Mouse (Mus musculus): Measurements from ENCODE around the gene Ddx28. TPM values are rescaled to one million over a fixed set of nuclear protein-coding genes. Genes with fewer than 3 reads are reported as not detected.
"Not testable (repeated sequence)": the region's sequence is repeated elsewhere in the genome, so short reads cannot be mapped to it uniquely, and the experiment has no call there.

Ddx28 gene
- polyA plus RNA-seq, 1 experiment from 2014 or later: 18.4 TPM

DNA sequence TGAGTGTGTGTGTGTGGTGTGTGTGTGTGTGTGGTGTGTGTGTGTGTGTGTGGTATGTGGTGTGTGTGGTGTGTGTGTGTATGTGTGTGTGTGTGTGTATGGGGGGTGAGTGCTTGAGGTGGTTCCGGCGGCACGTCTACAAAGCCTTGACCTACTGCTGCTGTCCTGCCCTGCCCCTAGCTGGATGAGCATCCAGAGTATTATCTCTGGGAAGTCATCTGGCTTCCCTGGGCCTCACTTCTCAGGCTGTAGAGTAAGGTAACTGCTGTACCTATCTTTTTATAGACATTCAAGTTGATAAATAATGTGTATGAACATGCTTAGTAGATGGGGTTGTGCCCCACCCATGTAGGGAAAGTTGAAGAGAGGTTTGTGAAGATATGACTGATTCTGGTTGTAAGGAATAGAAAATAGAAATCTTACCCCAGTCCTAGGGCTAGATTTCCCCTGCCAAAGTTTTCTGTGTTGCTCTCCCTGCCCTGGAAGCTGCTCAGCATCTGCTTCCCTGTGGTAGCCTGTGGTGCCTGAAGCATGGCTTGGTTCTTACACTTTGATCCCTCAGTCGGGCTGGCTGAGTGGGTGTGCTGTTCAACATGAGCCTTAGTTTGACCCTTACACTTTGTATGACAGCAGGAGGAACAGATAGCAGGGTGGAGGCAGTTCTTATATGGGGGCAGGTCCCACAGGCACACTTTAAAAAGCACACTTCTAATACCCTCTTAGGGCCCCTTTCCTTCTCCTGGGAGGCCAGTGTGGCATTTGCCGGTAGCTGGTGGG, 36.4 kb upstream of the Ddx28 start:
- Histone ChIP-seq H3K9ac (no peak overlapping the region), H3K27me3 (no peaks in the 10 kb centered on the region), H3K27ac (no peak overlapping the region), H3K4me2 (no peak overlapping the region), H3K4me1 (no peaks in the 10 kb centered on the region), H3K4me3 (no peak overlapping the region), H3K36me3 (peaks cover 49% of the 10 kb centered on the region), H3K9me3 (no peaks in the 10 kb centered on the region)
- WGBS: 83% methylated on average over 5 of the region's 5 CpGs
- no peak for ATAC-seq (ENCODE audit: insufficient number of reproducible peaks, low FRiP score, low TSS enrichment, low read depth)

DNA sequence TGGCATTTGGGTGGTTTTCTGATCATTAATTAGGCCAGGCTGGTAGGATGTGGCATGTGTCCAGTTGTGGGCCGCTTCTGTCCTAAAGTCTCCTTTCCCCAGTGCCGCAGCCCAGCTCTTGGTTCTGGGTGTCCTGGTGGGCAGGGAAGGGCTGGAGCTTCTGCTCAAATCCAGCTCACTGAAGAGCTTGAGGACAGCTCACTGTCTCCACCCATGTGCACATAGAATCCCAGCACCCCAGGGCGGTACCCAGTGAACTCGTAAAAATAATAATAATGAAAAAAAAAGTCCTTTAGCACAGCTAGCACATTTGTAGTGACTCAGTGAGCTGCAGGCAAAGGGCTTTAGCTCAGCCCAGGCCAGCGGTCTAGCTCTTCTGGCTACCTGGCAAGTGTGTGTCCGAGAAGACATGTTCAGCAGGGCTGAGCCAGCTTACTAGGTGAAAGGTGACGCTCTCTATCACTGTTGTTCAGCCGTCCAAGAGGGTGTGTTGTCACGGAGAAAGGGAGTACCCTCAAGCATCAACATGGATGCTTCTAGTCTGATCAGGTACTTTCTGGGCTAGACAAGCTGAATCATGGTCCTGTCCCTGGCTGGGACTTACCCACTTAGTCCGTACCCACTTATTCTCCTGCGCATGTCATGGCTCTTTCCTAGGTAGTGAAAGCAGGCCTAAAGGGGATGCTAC, 35.3 kb upstream of the Ddx28 start:
- WGBS: 77% methylated on average over 11 of the region's 11 CpGs
- Histone ChIP-seq H3K36me3 (peaks cover 40% of the 10 kb centered on the region), H3K9me3 (no peaks in the 10 kb centered on the region), H3K27me3 (no peaks in the 10 kb centered on the region), H3K4me1 (no peaks in the 10 kb centered on the region), H3K27ac (no peak overlapping the region), H3K4me2 (no peak overlapping the region), H3K4me3 (no peak overlapping the region), H3K9ac (no peak overlapping the region)
- ATAC-seq (ENCODE audit: insufficient number of reproducible peaks, low FRiP score, low TSS enrichment, low read depth): no peak

DNA sequence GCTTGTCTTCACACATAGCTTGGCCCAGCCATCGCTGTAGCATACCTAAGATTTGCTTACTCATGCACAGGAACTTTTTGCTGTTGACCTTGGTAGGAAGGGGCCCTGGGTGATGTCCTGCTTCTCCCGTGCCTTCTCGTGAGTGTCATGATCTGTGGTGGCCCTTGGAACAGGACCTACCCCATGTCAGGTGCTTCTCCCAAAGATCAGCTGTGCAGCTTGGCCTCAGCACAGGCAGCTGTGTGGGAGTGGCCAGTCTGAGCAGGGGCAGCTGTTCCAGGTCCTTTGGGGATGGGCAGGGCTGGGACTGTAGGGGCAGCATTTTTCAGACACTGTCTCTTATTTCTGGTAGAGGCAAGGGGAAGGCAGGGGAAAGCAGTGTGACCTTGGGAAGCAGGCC, 32.5 kb upstream of the Ddx28 start:
- Histone ChIP-seq H3K9me3 (no peaks in the 10 kb centered on the region), H3K9ac (no peak overlapping the region), H3K27ac (no peak overlapping the region), H3K4me1 (no peaks in the 10 kb centered on the region), H3K4me2 (no peak overlapping the region), H3K27me3 (no peaks in the 10 kb centered on the region), H3K4me3 (no peak overlapping the region), H3K36me3 (peaks cover 29% of the 10 kb centered on the region)
- peak; percentile 83; the same call in 1 of the 2 replicates for ATAC-seq (ENCODE audit: insufficient number of reproducible peaks, low FRiP score, low TSS enrichment, low read depth)
- 76% methylated on average over 3 of the region's 3 CpGs for whole genome bisulfite sequencing

DNA sequence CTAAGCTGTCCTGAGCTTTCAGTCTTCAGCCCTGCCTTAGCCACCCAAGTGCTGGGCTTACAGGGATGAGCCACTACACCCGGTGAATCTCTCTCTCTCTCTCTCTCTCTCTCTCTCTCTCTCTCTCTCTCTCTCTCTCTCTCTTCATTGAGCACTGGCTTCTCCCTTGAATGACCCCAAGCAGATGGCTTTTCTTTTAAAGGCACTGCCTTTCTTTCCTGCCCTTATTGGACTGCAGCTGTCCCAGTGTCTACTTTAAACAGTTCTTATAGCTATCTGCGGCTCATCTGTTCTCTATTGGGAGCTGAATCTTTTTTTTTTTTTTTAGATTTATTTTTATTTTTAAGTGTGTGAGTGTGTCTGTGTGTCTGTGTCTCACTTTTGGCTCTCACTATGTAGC, 31.4 kb upstream of the Ddx28 start:
- ATAC-seq (ENCODE audit: insufficient number of reproducible peaks, low FRiP score, low TSS enrichment, low read depth): no peak
- Histone ChIP-seq H3K36me3 (peaks cover 29% of the 10 kb centered on the region), H3K4me3 (no peak overlapping the region), H3K9me3 (no peaks in the 10 kb centered on the region), H3K9ac (no peak overlapping the region), H3K27ac (no peak overlapping the region), H3K27me3 (no peaks in the 10 kb centered on the region), H3K4me1 (no peaks in the 10 kb centered on the region), H3K4me2 (no peak overlapping the region)
- WGBS: 89% methylated on average over 2 of the region's 2 CpGs

DNA sequence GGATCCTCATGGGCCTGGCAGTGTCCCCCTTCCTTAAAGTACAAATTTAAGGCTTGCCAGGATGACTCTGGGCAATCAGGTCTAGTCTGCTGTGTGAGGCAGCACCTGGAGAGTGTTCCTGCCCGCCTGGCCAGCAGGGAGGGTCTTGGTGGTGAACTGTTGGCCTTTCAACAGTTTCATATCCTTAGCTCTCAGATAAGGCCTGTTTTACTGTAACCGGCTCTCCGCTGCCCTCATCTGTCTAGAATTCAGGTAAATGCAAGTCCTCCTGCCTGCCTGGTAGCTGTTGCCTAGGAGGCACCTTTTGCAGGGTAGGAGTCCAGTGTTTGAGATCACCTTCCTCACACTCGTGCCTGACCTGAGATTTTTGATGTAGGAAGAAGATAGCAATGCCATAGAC, 28.5 kb upstream of the Ddx28 start:
- Histone ChIP-seq H3K9me3 (no peaks in the 10 kb centered on the region), H3K27me3 (no peaks in the 10 kb centered on the region), H3K9ac (no peak overlapping the region), H3K36me3 (peaks cover 36% of the 10 kb centered on the region), H3K4me1 (no peaks in the 10 kb centered on the region), H3K4me2 (no peak overlapping the region), H3K4me3 (no peak overlapping the region), H3K27ac (no peak overlapping the region)
- 71% methylated on average over 4 of the region's 4 CpGs for WGBS
- no peak for ATAC-seq (ENCODE audit: insufficient number of reproducible peaks, low FRiP score, low TSS enrichment, low read depth)

DNA sequence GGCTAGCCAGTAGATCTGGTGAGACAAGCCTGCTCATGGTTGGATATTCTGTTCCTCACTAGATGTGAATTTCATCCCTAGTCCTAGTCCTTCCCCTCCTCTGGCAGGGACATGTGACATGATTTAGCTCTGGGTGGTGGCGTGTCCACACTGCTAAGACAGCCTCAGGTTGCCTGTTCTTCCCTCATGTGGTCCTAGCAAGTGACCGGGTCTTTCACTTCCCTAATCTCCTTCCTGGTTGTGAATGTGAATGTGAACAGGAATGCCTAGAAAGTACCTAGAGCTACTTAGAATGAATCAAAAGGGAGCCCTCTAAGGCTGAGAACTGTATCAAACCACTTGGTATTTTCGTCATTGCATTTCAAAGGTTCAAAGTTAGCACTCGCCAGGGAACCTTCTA, 27.9 kb upstream of the Ddx28 start:
- H3K9ac ChIP-seq: no peak overlapping the region
- H3K9me3 ChIP-seq: no peaks in the 10 kb centered on the region
- ATAC-seq (ENCODE audit: insufficient number of reproducible peaks, low FRiP score, low TSS enrichment, low read depth): no peak
- 77% methylated on average over 4 of the region's 4 CpGs for WGBS
- no peaks in the 10 kb centered on the region for H3K27me3 ChIP-seq
- no peak overlapping the region for H3K4me3 ChIP-seq
- H3K27ac ChIP-seq: no peak overlapping the region
- H3K4me1 ChIP-seq: no peaks in the 10 kb centered on the region
- H3K4me2 ChIP-seq: no peak overlapping the region
- H3K36me3 ChIP-seq: peaks cover 31% of the 10 kb centered on the region

DNA sequence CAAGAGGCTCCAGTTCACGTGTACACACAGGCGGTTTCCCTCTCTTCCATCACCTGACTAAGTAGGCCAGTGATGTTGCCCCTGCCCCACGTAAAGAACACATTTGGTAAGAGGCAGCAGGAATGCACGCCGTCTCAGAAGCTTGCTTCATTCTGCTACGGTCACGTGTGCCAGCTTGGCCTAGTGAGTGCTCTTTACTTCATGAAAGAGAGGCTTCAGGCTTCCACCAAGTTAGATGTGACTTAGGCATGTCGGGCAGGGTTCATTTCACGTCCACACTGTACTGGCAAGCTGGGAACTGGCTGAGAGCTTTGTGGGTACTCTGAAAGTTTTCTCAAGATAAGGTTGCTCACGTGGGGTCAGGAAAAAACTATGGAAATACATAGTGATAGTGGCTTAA, 27.0 kb upstream of the Ddx28 start:
- no peak overlapping the region for H3K9ac ChIP-seq
- no peak for ATAC-seq (ENCODE audit: insufficient number of reproducible peaks, low FRiP score, low TSS enrichment, low read depth)
- WGBS: 89% methylated on average over 10 of the region's 10 CpGs
- no peak overlapping the region for H3K27ac ChIP-seq
- H3K9me3 ChIP-seq: no peaks in the 10 kb centered on the region
- peaks cover 25% of the 10 kb centered on the region for H3K36me3 ChIP-seq
- H3K4me3 ChIP-seq: no peak overlapping the region
- no peaks in the 10 kb centered on the region for H3K27me3 ChIP-seq
- no peaks in the 10 kb centered on the region for H3K4me1 ChIP-seq
- H3K4me2 ChIP-seq: no peak overlapping the region

DNA sequence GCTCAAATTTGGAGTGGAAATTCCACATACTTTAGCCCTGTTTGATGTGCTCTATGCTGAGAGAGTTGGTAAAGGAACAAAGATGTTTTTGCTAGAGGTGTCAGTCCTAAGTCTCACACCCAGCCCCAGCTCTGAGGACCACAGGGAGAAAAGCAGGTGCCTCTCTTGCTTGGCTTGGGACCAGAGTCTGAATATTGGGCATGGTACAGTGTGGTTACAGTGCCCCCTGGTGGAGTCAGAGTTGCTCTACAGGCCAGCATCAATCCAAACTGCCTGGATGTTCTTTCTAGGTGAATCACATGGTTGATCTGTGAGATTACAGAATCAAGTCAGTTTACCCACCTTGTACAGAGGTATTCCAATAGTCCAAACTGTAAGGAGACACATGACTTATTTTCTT, 10.8 kb upstream of the Ddx28 start:
- Histone ChIP-seq H3K27ac (no peak overlapping the region), H3K36me3 (peaks cover 34% of the 10 kb centered on the region), H3K27me3 (no peaks in the 10 kb centered on the region), H3K4me2 (no peak overlapping the region), H3K4me3 (no peak overlapping the region), H3K4me1 (no peaks in the 10 kb centered on the region), H3K9ac (no peak overlapping the region), H3K9me3 (no peaks in the 10 kb centered on the region)
- ATAC-seq (ENCODE audit: insufficient number of reproducible peaks, low FRiP score, low TSS enrichment, low read depth): no peak

DNA sequence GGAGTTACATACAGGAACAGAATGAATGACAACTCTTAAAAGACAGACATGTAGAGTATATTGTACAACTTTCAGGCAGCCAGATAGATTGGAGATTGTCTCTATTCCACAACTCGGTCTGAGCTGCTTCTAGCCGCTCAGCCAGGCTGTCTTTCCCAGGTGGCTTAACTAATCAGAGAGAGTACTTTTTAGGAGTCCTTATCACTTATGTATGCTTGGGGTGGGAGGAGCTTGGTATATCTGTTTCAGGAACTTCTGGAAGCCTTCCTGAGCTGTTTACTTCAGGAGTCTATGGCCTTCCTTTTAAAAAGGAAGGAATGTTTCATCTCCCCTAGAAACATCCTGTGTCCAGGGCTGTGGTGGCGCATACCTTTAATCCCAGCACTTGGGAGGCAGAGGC, 6.4 kb upstream of the Ddx28 start:
- Histone ChIP-seq H3K9ac (no peak overlapping the region), H3K27me3 (no peaks in the 10 kb centered on the region), H3K4me1 (no peaks in the 10 kb centered on the region), H3K27ac (no peak overlapping the region), H3K36me3 (peaks cover 43% of the 10 kb centered on the region), H3K4me2 (no peak overlapping the region), H3K4me3 (no peak overlapping the region), H3K9me3 (no peaks in the 10 kb centered on the region)
- 89% methylated on average over 3 of the region's 3 CpGs for WGBS
- no peak for ATAC-seq (ENCODE audit: insufficient number of reproducible peaks, low FRiP score, low TSS enrichment, low read depth)

DNA sequence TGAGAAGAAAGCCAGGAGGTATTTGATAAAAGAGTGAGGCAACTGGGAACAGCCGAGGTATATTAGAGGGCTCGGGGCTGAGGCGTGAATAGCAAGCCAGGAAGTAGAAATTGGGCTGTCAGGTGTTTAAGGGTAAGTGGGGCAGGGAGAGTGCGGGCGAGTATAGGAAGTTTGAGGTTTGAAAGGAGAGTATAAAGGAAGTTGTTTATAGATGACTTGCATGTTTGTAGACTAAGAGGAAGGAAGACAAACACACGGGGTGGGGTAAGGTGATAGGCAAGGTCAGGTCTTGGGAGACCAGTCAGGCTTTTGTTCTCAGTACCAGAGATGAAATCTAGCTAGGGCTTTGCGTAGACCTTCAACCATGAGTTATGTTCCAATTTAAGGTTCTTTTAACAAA, 5.4 kb upstream of the Ddx28 start:
- no peak overlapping the region for H3K27ac ChIP-seq
- H3K9me3 ChIP-seq: no peaks in the 10 kb centered on the region
- no peaks in the 10 kb centered on the region for H3K27me3 ChIP-seq
- no peak for ATAC-seq (ENCODE audit: insufficient number of reproducible peaks, low FRiP score, low TSS enrichment, low read depth)
- H3K4me1 ChIP-seq: no peaks in the 10 kb centered on the region
- no peak overlapping the region for H3K4me3 ChIP-seq
- H3K36me3 ChIP-seq: peaks cover 43% of the 10 kb centered on the region
- H3K9ac ChIP-seq: no peak overlapping the region
- no peak overlapping the region for H3K4me2 ChIP-seq
- 90% methylated on average over 7 of the region's 7 CpGs for WGBS

DNA sequence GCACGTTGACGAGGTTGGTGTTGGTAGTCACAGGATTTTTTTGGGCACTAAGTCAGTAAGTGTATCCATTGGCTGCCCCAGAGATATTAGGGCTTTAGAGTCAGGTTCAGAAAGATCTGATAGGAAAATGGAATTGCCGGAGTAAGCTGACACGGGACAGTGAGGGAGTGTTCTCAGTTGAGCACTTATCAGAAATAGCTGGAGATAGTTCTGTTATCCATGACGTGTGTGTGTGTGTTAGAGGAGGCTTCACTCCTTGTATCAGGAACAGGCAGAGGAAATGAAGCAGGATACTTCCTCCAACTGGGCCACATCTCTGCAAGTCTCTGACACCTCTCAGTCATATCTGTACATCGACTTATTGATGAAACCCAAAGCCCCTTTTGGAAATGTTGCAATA, 4.6 kb upstream of the Ddx28 start:
- 86% methylated on average over 6 of the region's 6 CpGs for WGBS
- no peak overlapping the region for H3K9ac ChIP-seq
- no peaks in the 10 kb centered on the region for H3K9me3 ChIP-seq
- H3K27ac ChIP-seq: no peak overlapping the region
- no peaks in the 10 kb centered on the region for H3K27me3 ChIP-seq
- peaks cover 3% of the 10 kb centered on the region; the same call in 1 of the 2 replicates for H3K4me1 ChIP-seq
- ATAC-seq (ENCODE audit: insufficient number of reproducible peaks, low FRiP score, low TSS enrichment, low read depth): no peak
- H3K4me2 ChIP-seq: no peak overlapping the region
- no peak overlapping the region for H3K4me3 ChIP-seq
- peaks cover 42% of the 10 kb centered on the region for H3K36me3 ChIP-seq

DNA sequence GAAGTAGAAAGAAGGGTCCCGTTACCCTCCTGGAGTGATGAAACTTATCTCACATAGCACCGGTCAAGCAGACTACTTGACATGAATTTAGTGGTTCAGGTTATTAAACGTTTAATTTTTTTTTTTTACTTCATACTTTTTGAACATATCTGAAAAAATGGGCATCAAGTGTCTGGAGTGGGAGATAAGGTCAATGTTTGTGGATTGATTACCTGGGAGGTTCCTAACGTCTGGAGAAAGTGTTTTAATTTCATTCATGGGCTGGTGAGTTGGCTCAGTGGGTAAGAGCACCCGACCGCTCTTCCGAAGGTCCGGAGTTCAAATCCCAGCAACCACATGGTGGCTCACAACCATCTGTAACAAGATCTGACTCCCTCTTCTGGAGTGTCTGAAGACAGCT, 521 bp upstream of the Ddx28 start:
- H3K4me2 ChIP-seq: peak overlapping the region; percentile 92; the same call in 1 of the 2 replicates
- peak overlapping the region; percentile 91 for H3K4me3 ChIP-seq
- H3K36me3 ChIP-seq: peaks cover 20% of the 10 kb centered on the region
- not testable (repeated sequence) for H3K9ac ChIP-seq; ATAC-seq (ENCODE audit: insufficient number of reproducible peaks, low FRiP score, low TSS enrichment, low read depth); H3K9me3 ChIP-seq; H3K27me3 ChIP-seq; H3K27ac ChIP-seq
- peaks cover 16% of the 10 kb centered on the region for H3K4me1 ChIP-seq
- 82% methylated on average over 8 of the region's 8 CpGs for WGBS

Measured in limb, embryonic 15.5 days (tissue).